Mouse (Mus musculus) lung, embryonic 16.5 days (tissue): ENCODE results near the gene Pirt. TPM values are rescaled to one million over a fixed set of nuclear protein-coding genes. Genes with fewer than 3 reads are reported as not detected.

Source experiments
- ATAC-seq: fragments of 200-750 bp; cut with Nextera tagmentation; 2 replicates; pipeline ENCODE4 v1.8.0; 2017; ENCODE audit warnings: low read depth, mild to moderate bottlenecking, moderate library complexity
- H3K27ac ChIP-seq: fragments of 300-500 bp; sonication (generic); 2 replicates; pipeline ENCODE4 v1.5.1; 2014; ENCODE audit warnings: mild to moderate bottlenecking, control low read depth, low read length
- H3K27me3 ChIP-seq: fragments of 300-500 bp; sonication (generic); 2 replicates; pipeline ENCODE4 v1.6.1; 2014; ENCODE audit warnings: low read depth, low read length, mixed read lengths; ENCODE audit not compliant: control insufficient read depth, insufficient read depth
- H3K36me3 ChIP-seq: fragments of 300-500 bp; sonication (generic); 2 replicates; pipeline ENCODE4 v1.6.1; 2014; ENCODE audit warnings: low read length; ENCODE audit not compliant: control insufficient read depth, insufficient read depth
- H3K4me1 ChIP-seq: fragments of 300-500 bp; sonication (generic); replicated peaks from 2 replicates; pipeline ENCODE4 v1.6.1; 2014; ENCODE audit warnings: low read length, mixed read lengths; ENCODE audit not compliant: control insufficient read depth, insufficient read depth
- H3K4me2 ChIP-seq: fragments of 300-500 bp; sonication (generic); 2 replicates; pipeline ENCODE4 v1.6.1; 2014; ENCODE audit warnings: low read depth, low read length, control low read depth
- H3K4me3 ChIP-seq: fragments of 300-500 bp; sonication (generic); 2 replicates; pipeline ENCODE4 v1.5.1; 2014; ENCODE audit warnings: mild to moderate bottlenecking, low read length, control low read depth
- H3K9ac ChIP-seq: fragments of 300-500 bp; sonication (generic); 2 replicates; pipeline ENCODE4 v1.6.1; 2014; ENCODE audit warnings: low read length, control low read depth
- H3K9me3 ChIP-seq: fragments of 300-500 bp; sonication (generic); 2 replicates; pipeline ENCODE4 v1.6.1; 2016; ENCODE audit warnings: low read length; ENCODE audit not compliant: control insufficient read depth
- WGBS: fragments of 180-500 bp; shearing (Covaris S2); extraction: QIAGEN DNeasy Blood & Tissue Kit; methylation state at CpG from one replicate; pipeline ENCODE4 v1.1.7; 2014; 5-methylcytosine and 5-hydroxymethylcytosine counted together
- polyA plus RNA-seq: library from polyadenylated mRNA; unstranded; fragments of >200 nt; fragmentation: Nextera tagmentation; extraction: Ambion mirVana; gene quantifications from 2 replicates; pipeline ENCODE4 v1.2.1, GENCODE M21; 2015

The Pirt gene
- polyA plus RNA-seq, 1 experiment from 2014 or later, result 0.94 TPM

- Histone ChIP-seq H3K9me3 (no peaks in the 10 kb centered on the region), H3K27ac (no peak overlapping the region), H3K4me2 (no peak overlapping the region), H3K4me3 (no peak overlapping the region), H3K36me3 (no peaks in the 10 kb centered on the region), H3K4me1 (no peaks in the 10 kb centered on the region), H3K9ac (no peak overlapping the region), H3K27me3 (no peaks in the 10 kb centered on the region)
- 85% methylated on average over 5 of the region's 5 CpGs for WGBS
- ATAC-seq, result no peak
Measured at GRCm38 (mm10) chr11:66942011-66942410, 30.2 kb downstream of the Pirt start.

DNA sequence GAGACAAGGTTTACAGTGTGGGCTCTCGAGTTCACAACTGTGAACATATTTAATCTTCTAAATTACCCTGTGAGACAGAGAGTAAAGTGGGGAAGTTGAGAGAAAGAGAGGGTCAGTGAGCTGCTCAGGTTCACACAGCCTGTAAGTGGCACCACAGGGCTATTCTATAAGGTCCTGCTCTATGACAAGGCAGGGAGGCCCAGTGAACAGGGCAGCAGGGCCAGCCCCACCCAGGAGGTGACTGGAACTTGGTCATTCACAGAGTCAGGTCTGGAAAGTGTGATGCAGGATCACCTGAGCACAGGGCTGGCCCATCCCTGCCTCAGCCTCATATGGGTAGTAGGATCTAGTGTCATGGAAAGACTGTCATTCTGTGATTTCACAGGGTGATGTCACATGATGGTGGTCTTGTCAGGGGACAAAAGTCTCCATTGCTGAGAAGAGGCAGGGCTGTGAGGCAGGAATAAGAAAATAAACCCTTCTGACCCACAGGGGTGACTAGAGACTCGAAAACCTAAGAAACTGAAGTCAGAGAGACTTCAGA, 33.5 kb downstream of the Pirt start:
- Histone ChIP-seq H3K9me3 (no peaks in the 10 kb centered on the region), H3K36me3 (no peaks in the 10 kb centered on the region), H3K4me2 (no peak overlapping the region), H3K27me3 (no peaks in the 10 kb centered on the region), H3K27ac (no peak overlapping the region), H3K4me3 (no peak overlapping the region), H3K4me1 (no peaks in the 10 kb centered on the region), H3K9ac (no peak overlapping the region)
- ATAC-seq, result no peak
- 44% methylated on average over 2 of the region's 2 CpGs for WGBS

- no peaks in the 10 kb centered on the region for H3K36me3 ChIP-seq
- H3K27me3 ChIP-seq, result no peaks in the 10 kb centered on the region
- ATAC-seq, result no peak
- no peaks in the 10 kb centered on the region for H3K9me3 ChIP-seq
- H3K4me1 ChIP-seq, result no peaks in the 10 kb centered on the region
- H3K9ac ChIP-seq, result no peak overlapping the region
- 46% methylated on average over 6 of the region's 6 CpGs for WGBS
- H3K27ac ChIP-seq, result 0 out of 2 replicates have a peak overlapping the region, but pooled peaks have one; percentile 12
- H3K4me3 ChIP-seq, result no peak overlapping the region
- H3K4me2 ChIP-seq, result no peak overlapping the region
Measured at GRCm38 (mm10) chr11:66946521-66946920, 34.7 kb downstream of the Pirt start.

DNA sequence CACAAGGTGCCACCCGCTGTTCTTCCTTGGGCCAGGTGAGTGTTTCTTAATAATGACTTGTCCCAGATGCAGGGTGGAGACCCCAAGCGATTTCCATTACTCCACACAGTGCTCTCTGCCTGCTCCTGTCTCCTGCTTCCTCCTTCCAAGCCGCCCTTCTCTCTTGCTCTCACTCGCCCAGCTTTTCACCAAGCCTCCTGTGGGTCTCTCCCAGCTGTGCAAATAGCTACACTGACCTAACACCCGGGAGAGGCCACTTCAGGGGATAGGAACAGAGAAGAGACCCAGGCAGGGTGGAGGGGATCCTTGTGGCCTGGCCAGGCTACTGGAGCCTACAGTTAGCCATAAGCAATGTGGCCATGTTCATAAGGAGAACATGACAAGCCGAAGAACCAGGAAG, 35.1 kb downstream of the Pirt start:
- H3K27me3 ChIP-seq, result no peaks in the 10 kb centered on the region
- H3K9me3 ChIP-seq, result no peaks in the 10 kb centered on the region
- H3K36me3 ChIP-seq, result no peaks in the 10 kb centered on the region
- ATAC-seq, result peak; percentile 49; the same call in 1 of the 2 replicates
- 0 out of 2 replicates have a peak overlapping the region, but pooled peaks have one; percentile 12 for H3K27ac ChIP-seq
- H3K9ac ChIP-seq, result no peak overlapping the region
- H3K4me1 ChIP-seq, result no peaks in the 10 kb centered on the region
- WGBS, result 66% methylated on average over 6 of the region's 6 CpGs
- H3K4me2 ChIP-seq, result no peak overlapping the region
- no peak overlapping the region for H3K4me3 ChIP-seq

DNA sequence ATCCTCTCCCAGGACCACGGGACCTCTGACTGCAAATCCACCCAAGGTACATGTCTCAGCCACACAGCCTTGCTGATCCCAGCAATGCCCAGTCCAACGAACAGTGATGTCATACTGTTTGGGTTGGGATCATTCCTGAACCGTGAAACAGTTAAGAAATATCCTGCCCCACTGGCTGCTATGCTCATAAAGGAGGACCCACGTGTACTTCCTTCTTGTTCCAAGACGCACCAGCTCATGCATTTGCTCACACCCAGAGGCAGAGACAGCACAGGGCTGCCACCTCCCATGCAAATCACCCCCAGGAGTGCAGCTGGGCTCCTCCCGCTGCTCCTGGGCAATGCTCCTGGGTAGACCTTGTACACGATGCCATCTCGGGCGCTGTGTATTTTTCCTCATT, 44.5 kb downstream of the Pirt start, which contains the start of gene Tmem238l:
TSS of gene Tmem238l (plus strand) at position 336 of the 400 bp plus-strand sequence.
- Histone ChIP-seq H3K4me1 (no peaks in the 10 kb centered on the region), H3K9me3 (no peaks in the 10 kb centered on the region), H3K27ac (no peak within 1 kb of the TSS), H3K36me3 (no peaks in the 10 kb centered on the region), H3K4me3 (no peak within 1 kb of the TSS), H3K9ac (no peak within 1 kb of the TSS), H3K4me2 (no peak within 1 kb of the TSS), H3K27me3 (no peaks in the 10 kb centered on the region)
- 76% methylated on average over 9 of the region's 9 CpGs for WGBS
- ATAC-seq, result no peak

- H3K27ac ChIP-seq, result no peak overlapping the region
- no peaks in the 10 kb centered on the region for H3K9me3 ChIP-seq
- ATAC-seq, result no peak
- no peak overlapping the region for H3K4me2 ChIP-seq
- H3K4me1 ChIP-seq, result no peaks in the 10 kb centered on the region
- no peaks in the 10 kb centered on the region for H3K36me3 ChIP-seq
- H3K27me3 ChIP-seq, result no peaks in the 10 kb centered on the region
- H3K4me3 ChIP-seq, result no peak overlapping the region
- WGBS, result 44% methylated on average over 1 of the region's 1 CpGs
- H3K9ac ChIP-seq, result no peak overlapping the region
Measured at GRCm38 (mm10) chr11:66960797-66961196, 49.0 kb downstream of the Pirt start.

GRCm38 (mm10) chr11:66961447-66962176, 49.8 kb downstream of the Pirt start:
- no peaks in the 10 kb centered on the region for H3K27me3 ChIP-seq
- no peak for ATAC-seq
- H3K4me1 ChIP-seq, result no peaks in the 10 kb centered on the region
- no peak overlapping the region for H3K9ac ChIP-seq
- no peak overlapping the region for H3K4me3 ChIP-seq
- no peaks in the 10 kb centered on the region for H3K36me3 ChIP-seq
- H3K27ac ChIP-seq, result no peak overlapping the region
- WGBS, result 66% methylated on average over 12 of the region's 12 CpGs
- no peak overlapping the region for H3K4me2 ChIP-seq
- no peaks in the 10 kb centered on the region for H3K9me3 ChIP-seq

DNA sequence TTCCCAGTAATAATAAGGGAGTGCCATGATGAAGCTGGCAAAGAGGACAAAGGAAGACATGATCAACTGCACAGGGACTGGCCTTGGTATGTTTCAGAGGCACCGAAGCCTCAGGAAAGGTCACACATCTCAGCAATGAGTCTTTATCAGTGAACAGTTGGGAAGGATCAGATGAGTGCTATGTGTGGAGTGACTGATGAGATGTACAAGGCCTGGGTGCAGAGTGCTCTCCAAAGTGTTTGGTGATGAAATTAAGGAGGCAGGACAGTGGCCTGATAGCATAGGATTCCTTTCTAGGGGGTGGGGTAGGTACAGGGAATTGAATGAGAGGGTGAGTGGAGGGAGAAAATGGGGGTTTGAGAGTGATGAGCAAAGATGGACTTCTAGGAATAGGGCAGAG, 51.7 kb downstream of the Pirt start:
- Histone ChIP-seq H3K4me1 (no peaks in the 10 kb centered on the region), H3K36me3 (no peaks in the 10 kb centered on the region), H3K9ac (no peak overlapping the region), H3K27ac (no peak overlapping the region), H3K4me3 (no peak overlapping the region), H3K4me2 (no peak overlapping the region), H3K9me3 (no peaks in the 10 kb centered on the region), H3K27me3 (no peaks in the 10 kb centered on the region)
- no peak for ATAC-seq
- 46% methylated on average over 1 of the region's 1 CpGs for WGBS

DNA sequence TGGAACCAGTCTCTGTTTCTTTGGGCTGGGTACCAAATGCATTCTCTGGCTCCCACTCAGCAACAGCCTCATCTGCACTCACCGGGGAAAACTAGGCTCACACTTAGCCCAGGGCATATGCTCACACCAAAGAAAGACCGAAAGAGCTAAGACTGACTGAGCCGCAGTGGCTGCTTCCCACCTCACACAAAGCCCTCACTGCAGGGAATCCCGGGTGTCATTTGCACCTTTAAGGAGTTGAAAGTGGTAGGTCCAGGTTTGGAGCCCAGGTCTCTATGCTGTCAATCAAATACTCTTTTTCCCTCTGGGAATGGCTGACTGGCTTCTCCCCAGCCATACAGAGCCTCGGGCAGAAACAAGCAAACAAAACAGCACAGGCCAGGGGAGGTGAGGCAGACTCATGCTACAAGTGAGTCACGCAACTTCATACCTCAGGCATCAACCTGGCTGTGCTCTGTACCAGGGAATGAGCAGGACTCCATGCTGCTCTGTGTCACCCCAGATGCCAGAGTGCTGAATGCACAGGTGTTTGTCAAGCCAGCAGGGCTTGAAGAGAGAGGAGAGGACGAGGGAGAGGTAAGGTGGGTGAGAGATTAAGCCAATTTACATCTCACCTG, 54.8 kb downstream of the Pirt start:
- no peaks in the 10 kb centered on the region for H3K27me3 ChIP-seq
- H3K36me3 ChIP-seq, result no peaks in the 10 kb centered on the region
- H3K4me2 ChIP-seq, result no peak overlapping the region
- no peak overlapping the region for H3K9ac ChIP-seq
- H3K9me3 ChIP-seq, result no peaks in the 10 kb centered on the region
- WGBS, result 13% methylated on average over 7 of the region's 7 CpGs
- H3K4me1 ChIP-seq, result no peaks in the 10 kb centered on the region
- no peak overlapping the region for H3K4me3 ChIP-seq
- no peak overlapping the region for H3K27ac ChIP-seq
- ATAC-seq, result no peak
